Mouse (Mus musculus) stomach, embryonic 15.5 days (tissue): ENCODE measurements around the gene Vps25. TPM values are rescaled to one million over a fixed set of nuclear protein-coding genes. Genes with fewer than 3 reads are reported as not detected.
A peak's percentile ranks its signal among the peaks of the same experiment; 100 is the strongest.

Experiments
- ATAC-seq: fragments of 200-750 bp; cut with Nextera tagmentation; 2 replicates; pipeline ENCODE4 v1.8.0; 2017; ENCODE audit warnings: low read depth, moderate number of reproducible peaks, moderate TSS enrichment; ENCODE audit not compliant: insufficient read depth, low FRiP score
- H3K27ac ChIP-seq: fragments of 300-500 bp; sonication (generic); 2 replicates; pipeline ENCODE4 v1.5.1; 2015; ENCODE audit warnings: mild to moderate bottlenecking, inconsistent platforms
- H3K27me3 ChIP-seq: fragments of 300-500 bp; sonication (generic); replicated peaks from 2 replicates; pipeline ENCODE4 v1.6.1; 2015; ENCODE audit warnings: inconsistent platforms
- H3K36me3 ChIP-seq: fragments of 300-500 bp; sonication (generic); 2 replicates; pipeline ENCODE4 v1.6.1; 2015; ENCODE audit warnings: inconsistent platforms
- H3K4me1 ChIP-seq: fragments of 300-500 bp; sonication (generic); 2 replicates; pipeline ENCODE4 v1.6.1; 2015; ENCODE audit warnings: inconsistent platforms
- H3K4me2 ChIP-seq: fragments of 300-500 bp; sonication (generic); 2 replicates; pipeline ENCODE4 v1.6.1; 2015; ENCODE audit warnings: mild to moderate bottlenecking, inconsistent platforms
- H3K4me3 ChIP-seq: fragments of 300-500 bp; sonication (generic); replicated peaks from 2 replicates; pipeline ENCODE4 v1.5.1; 2015; ENCODE audit warnings: inconsistent platforms
- H3K9ac ChIP-seq: fragments of 300-500 bp; sonication (generic); 2 replicates; pipeline ENCODE4 v1.6.1; 2015; ENCODE audit warnings: inconsistent platforms
- H3K9me3 ChIP-seq: fragments of 300-500 bp; sonication (generic); 2 replicates; pipeline ENCODE4 v1.6.1; 2016; ENCODE audit warnings: inconsistent platforms
- WGBS: fragments of 180-500 bp; shearing (Covaris S2); methylation state at CpG from one replicate; pipeline ENCODE4 v1.1.7; 2015; 5-methylcytosine and 5-hydroxymethylcytosine counted together
- polyA plus RNA-seq: library from polyadenylated mRNA; unstranded; fragments of >200 nt; fragmentation: Nextera tagmentation; extraction: Ambion mirVana; gene quantifications from 2 replicates; pipeline ENCODE4 v1.2.1, GENCODE M21; 2015

Vps25 gene
- polyA plus RNA-seq, 1 experiment from 2014 or later, result 131 TPM

DNA sequence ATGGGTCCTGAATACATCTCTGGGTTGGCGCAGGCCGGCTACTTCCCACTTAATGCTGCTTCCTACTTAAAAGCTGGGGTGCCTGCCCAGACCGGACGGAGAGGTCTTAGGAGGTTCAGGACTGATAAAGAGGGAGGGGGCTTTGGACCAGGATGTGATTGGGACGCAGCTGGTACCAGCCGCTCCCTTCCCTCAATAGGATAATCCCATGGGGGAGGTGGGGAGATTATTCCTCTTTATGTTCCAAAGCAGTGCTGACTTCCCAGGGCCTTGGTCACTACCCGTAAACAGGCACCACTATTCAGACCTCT lies 6.8 kb upstream of the Vps25 start:
- Histone ChIP-seq H3K36me3 (no peaks in the 10 kb centered on the region), H3K27me3 (no peaks in the 10 kb centered on the region), H3K9me3 (no peaks in the 10 kb centered on the region), H3K4me1 (peaks cover 11% of the 10 kb centered on the region; the same call in 1 of the 2 replicates), H3K4me3 (peak overlapping the region; percentile 66), H3K27ac (peak overlapping the region; percentile 91), H3K4me2 (peak overlapping the region; percentile 94), H3K9ac (peak overlapping the region; percentile 63; the same call in 1 of the 2 replicates)
- ATAC-seq, result 0 out of 2 replicates have a peak, but pooled peaks have one; percentile 12
- WGBS, result 10% methylated on average over 7 of the region's 7 CpGs

DNA sequence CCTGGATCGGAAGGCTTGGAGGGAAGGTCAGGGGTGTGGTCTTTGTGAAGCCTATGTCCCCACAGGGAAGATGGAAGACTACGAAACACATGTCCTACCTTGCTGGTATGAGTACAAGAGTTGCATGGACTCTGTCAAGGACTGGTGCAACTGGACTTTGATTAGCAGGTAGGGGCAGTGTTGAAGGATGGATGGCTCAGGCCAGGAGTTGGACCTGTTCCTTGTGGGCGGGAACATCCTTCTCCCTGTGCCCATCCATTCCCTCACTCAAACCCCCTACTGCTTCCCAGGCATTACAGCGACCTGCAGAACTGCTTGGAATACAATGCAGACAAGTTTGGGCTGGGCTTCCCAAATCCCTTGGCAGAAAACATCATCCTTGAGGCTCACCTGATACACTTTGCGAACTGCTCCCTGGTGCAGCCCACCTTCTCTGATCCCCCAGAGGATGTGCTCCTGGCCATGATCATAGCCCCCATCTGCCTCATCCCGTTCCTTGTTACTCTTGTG lies 5.9 kb upstream of the Vps25 start:
- H3K27me3 ChIP-seq, result no peaks in the 10 kb centered on the region
- ATAC-seq, result no peak
- H3K36me3 ChIP-seq, result no peaks in the 10 kb centered on the region
- no peaks in the 10 kb centered on the region for H3K9me3 ChIP-seq
- 81% methylated on average over 6 of the region's 6 CpGs for WGBS
- H3K4me3 ChIP-seq, result peak overlapping the region; percentile 66
- H3K27ac ChIP-seq, result no peak overlapping the region
- H3K4me2 ChIP-seq, result peak overlapping the region; percentile 94
- H3K4me1 ChIP-seq, result peaks cover 13% of the 10 kb centered on the region; the same call in 1 of the 2 replicates
- H3K9ac ChIP-seq, result no peak overlapping the region

DNA sequence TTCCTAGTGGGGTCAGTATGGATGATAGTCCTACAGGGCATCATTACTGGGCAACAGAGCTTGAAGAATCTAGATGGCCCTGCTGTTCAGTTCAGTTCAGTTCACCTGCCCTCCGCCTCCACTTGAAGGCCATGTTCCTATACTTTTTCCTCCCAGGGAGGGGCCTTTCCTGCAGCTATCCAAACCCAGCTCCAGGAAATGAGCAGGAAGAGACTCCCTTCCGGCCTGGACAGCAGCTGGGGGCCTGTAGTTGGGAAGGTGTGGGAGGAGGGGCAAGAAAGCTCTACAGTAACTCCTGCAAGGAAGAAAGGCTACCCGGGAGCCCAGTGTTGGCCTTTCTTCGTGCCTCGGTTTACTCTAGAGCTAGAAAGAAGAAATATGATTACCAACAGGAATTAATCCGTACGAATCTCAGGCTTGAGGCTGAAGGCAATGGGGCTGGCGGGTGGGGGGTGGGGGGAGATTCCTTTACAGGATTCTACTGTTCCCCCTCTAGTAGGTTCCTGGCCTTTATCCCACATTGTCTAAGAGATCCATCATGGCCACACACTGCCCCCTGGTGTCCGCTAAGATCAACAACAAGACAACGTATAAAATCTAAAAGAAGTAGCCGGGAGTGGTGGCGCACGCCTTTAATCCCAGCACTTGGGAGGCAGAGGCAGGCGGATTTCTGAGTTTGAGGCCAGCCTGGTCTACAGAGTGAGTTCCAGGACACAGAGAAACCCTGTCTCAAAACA lies 5.1 kb upstream of the Vps25 start:
- no peak overlapping the region for H3K9ac ChIP-seq
- H3K27me3 ChIP-seq, result no peaks in the 10 kb centered on the region
- no peak for ATAC-seq
- H3K36me3 ChIP-seq, result no peaks in the 10 kb centered on the region
- peak overlapping the region; percentile 94 for H3K4me2 ChIP-seq
- peak overlapping the region; percentile 48; the same call in 1 of the 2 replicates for H3K27ac ChIP-seq
- H3K4me3 ChIP-seq, result no peak overlapping the region; the same call in 1 of the 2 replicates
- peaks cover 17% of the 10 kb centered on the region; the same call in 1 of the 2 replicates for H3K4me1 ChIP-seq
- H3K9me3 ChIP-seq, result no peaks in the 10 kb centered on the region
- 27% methylated on average over 14 of the region's 14 CpGs for WGBS

DNA sequence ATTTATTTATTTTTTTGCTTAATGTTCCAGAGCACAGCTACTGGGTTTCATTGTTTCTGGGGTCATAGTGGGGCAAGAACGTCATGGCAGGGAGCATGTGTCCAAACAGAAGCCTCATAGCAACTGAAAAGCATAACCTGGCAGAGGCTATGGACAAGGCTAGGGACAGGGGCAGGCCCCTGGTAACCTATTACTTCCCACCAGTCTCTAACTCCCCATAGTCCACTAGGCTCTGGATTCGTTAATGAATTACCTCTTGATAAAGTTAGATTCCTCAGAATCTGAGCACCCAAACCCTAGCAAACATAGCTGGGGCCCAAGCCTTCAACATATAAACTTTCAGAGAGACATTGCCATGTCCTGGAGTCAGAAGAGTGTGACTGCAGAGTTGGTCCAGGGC lies 2.5 kb upstream of the Vps25 start:
- Histone ChIP-seq H3K9ac (no peak overlapping the region), H3K4me3 (no peak overlapping the region), H3K27ac (no peak overlapping the region), H3K36me3 (0 out of 2 replicates have a peak, but pooled peaks cover 1% of the 10 kb centered on the region), H3K9me3 (no peaks in the 10 kb centered on the region), H3K27me3 (no peaks in the 10 kb centered on the region), H3K4me1 (peaks cover 25% of the 10 kb centered on the region), H3K4me2 (no peak overlapping the region)
- 59% methylated on average over 2 of the region's 2 CpGs for WGBS
- no peak for ATAC-seq

DNA sequence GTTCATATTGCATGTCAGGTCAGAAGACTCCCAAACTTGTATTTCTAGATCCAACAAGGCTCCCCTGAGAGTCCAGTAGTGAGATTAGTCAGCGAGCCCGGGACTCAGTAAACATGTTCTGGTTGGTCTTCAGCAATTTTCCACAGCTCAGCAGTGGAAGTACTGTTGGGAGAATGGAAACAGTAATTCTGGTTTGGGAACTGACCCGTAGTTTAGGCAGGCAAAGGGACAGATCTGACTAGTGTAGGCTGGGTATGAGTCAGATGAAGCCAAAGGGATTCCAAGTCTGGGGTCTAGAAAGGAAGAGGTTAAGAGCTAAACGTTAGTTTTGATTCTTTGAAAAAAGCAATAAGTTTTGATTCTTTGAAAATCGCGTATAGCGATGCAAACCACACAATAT lies 566 bp upstream of the Vps25 start:
- no peak for ATAC-seq
- H3K9me3 ChIP-seq, result no peaks in the 10 kb centered on the region
- peaks cover 17% of the 10 kb centered on the region for H3K4me1 ChIP-seq
- peak overlapping the region; percentile 92 for H3K4me2 ChIP-seq
- H3K4me3 ChIP-seq, result peak overlapping the region; percentile 87
- 4% methylated on average over 7 of the region's 7 CpGs for WGBS
- H3K36me3 ChIP-seq, result peaks cover 7% of the 10 kb centered on the region; the same call in 1 of the 2 replicates
- no peaks in the 10 kb centered on the region for H3K27me3 ChIP-seq
- peak overlapping the region; percentile 88; the same call in 1 of the 2 replicates for H3K9ac ChIP-seq
- H3K27ac ChIP-seq, result peak overlapping the region; percentile 93

DNA sequence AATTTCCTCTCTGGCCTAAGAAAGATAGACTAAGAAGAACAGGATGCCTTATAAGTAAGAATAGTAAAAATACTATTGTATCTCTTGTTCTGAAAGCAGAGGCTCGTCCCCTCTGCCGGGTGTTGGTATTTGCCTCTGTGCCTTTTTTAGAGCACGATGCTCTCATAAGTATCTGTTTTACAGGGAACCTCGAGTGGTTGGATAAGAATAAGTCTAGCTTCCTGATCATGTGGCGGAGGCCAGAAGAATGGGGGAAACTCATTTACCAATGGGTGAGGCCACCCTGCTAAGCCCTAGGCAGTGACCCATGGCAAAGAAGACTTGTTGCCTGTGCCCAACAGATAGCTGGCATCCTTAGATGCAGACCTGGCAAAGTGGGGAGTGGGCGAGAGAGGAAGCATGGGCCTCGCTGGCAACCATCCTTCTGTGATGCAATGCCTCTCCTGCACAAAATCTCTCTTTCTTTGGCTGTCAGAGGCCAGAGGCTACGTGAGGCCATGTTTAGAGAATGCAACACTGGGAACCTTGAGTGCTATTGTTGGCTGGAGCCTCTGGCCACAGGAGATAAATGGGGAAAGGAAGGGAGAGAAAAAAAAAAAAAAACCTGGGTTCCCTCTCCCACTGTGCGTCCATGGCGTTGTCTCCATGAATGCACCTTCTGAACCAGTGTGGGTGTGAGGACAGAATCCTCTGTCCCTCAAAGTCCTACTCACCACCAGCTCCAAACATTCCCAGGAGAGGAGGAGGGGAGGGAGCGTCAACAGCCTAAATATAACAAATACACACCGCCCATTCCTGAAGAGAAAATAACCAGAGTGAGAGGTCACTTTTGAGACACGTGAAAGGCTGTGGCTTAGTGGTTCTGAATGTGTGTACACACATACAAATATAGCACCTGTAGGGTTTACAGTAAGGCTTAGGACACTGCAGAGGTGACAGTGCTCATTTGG lies 2.6 kb downstream of the Vps25 start:
- no peak overlapping the region for H3K4me3 ChIP-seq
- peaks cover 38% of the 10 kb centered on the region for H3K4me1 ChIP-seq
- ATAC-seq, result no peak
- H3K27ac ChIP-seq, result no peak overlapping the region
- peaks cover 15% of the 10 kb centered on the region for H3K36me3 ChIP-seq
- 86% methylated on average over 13 of the region's 13 CpGs for WGBS
- no peaks in the 10 kb centered on the region for H3K27me3 ChIP-seq
- no peaks in the 10 kb centered on the region for H3K9me3 ChIP-seq
- no peak overlapping the region for H3K4me2 ChIP-seq
- no peak overlapping the region for H3K9ac ChIP-seq

DNA sequence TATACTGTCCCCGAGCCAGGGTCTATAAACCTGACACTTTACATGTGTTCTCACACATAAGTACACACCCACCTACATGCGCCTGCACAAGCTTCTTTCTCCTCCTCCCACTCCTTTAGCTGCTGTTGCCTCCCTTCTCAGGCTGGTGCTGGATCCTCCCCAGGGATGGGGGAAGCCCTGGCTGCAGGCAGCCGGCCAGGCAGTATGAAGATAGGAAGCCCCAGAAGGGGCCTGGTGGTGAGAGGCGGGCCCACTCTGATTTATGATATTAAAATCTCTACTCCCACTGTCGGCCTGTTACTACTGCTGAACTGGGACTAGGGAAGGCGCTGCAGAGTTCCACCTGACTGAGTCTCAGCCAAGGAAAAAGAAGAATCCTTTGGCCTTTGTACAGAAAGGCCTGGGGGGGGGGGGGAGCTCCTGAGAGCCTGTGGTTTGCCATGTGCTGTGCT lies 5.8 kb downstream of the Vps25 start:
- WGBS, result 11% methylated on average over 6 of the region's 6 CpGs
- Histone ChIP-seq H3K9ac (no peak overlapping the region), H3K27ac (peak overlapping the region; percentile 92), H3K27me3 (peaks cover 18% of the 10 kb centered on the region), H3K4me3 (peak overlapping the region; percentile 61), H3K36me3 (peaks cover 15% of the 10 kb centered on the region), H3K4me2 (peak overlapping the region; percentile 94), H3K4me1 (peaks cover 52% of the 10 kb centered on the region), H3K9me3 (no peaks in the 10 kb centered on the region)
- ATAC-seq, result peak; percentile 33

DNA sequence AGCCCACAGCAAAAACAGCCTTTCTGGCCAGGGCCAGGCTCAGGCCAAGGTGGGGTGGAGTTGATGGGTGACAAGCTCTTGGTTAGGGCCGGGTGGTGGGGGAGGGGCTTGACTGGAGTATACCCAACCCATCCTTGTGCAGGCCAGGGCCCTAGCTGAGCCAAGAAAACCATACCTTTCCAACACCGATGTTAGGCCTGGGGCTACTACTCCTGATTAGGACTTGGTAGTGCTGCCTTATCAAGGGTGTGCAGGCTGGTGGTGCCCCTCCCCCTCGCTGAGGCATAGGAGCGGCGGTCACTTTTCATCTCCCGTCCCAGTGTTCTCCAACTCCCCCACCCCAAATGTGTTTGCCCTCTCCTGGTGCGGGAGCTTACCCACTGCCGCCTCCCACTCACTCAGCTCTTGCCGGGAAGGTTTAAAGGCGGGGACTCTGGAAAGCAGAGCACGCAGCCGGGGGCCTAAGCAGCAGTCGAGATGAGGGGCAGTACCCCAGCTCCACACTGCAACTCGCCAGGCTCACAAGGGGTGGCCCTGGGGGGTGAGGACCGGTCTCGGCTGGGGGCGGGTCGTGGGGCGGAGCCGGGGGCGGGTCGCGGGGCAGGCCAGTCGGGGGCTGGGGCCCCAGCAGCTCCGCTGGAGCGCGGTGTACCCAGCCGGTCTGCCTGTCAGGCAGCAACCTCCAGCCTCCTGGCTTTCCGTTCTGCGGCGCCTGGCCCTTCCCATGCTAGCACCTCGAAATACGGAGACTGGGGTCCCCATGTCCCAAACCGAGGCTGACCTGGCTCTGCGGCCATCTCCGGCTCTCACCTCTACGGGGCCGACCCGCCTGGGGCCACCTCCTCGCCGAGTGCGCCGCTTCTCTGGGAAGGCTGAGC lies 6.7 kb downstream of the Vps25 start, which contains the start of gene Wnk4:
Gene Wnk4 (plus strand): TSS at position 620 of the 878 bp plus-strand sequence.
- Histone ChIP-seq H3K27me3 (peaks cover 24% of the 10 kb centered on the region), H3K36me3 (peaks cover 15% of the 10 kb centered on the region), H3K4me3 (peak within 1 kb of the TSS; percentile 61), H3K9me3 (no peaks in the 10 kb centered on the region), H3K4me2 (peak within 1 kb of the TSS; percentile 94), H3K4me1 (peaks cover 52% of the 10 kb centered on the region), H3K27ac (peak within 1 kb of the TSS; percentile 92), H3K9ac (peak within 1 kb of the TSS; percentile 82)
- WGBS, result 1% methylated on average over 43 of the region's 43 CpGs
- peak; percentile 85 for ATAC-seq

DNA sequence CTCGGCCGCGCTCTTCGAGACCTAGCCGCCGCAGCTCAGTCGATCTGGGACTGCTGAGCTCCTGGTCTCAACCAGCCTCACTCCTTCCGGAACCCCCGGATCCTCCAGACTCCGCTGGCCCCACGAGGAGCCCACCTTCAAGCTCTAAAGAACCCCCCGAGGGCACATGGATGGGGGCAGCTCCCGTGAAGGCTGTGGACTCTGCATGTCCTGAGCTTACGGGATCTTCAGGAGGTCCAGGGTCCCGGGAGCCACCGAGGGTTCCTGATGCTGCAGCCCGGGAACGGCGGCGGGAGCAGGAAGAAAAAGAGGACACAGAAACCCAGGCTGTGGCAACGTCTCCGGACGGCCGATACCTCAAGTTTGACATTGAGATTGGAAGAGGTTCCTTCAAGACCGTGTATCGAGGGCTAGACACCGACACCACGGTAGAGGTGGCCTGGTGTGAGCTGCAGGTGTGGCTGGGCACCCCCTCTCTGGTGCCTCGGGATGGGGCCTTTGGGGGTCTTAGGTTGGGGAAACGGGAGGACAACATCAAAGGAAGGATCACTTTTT lies 7.4 kb downstream of the Vps25 start:
- peak overlapping the region; percentile 82 for H3K9ac ChIP-seq
- peak overlapping the region; percentile 92 for H3K27ac ChIP-seq
- H3K4me1 ChIP-seq, result peaks cover 54% of the 10 kb centered on the region
- peak overlapping the region; percentile 94 for H3K4me2 ChIP-seq
- H3K36me3 ChIP-seq, result peaks cover 15% of the 10 kb centered on the region
- H3K27me3 ChIP-seq, result peaks cover 26% of the 10 kb centered on the region
- ATAC-seq, result no peak
- WGBS, result under 1% methylated on average over 30 of the region's 30 CpGs
- peak overlapping the region; percentile 61 for H3K4me3 ChIP-seq
- H3K9me3 ChIP-seq, result no peaks in the 10 kb centered on the region

DNA sequence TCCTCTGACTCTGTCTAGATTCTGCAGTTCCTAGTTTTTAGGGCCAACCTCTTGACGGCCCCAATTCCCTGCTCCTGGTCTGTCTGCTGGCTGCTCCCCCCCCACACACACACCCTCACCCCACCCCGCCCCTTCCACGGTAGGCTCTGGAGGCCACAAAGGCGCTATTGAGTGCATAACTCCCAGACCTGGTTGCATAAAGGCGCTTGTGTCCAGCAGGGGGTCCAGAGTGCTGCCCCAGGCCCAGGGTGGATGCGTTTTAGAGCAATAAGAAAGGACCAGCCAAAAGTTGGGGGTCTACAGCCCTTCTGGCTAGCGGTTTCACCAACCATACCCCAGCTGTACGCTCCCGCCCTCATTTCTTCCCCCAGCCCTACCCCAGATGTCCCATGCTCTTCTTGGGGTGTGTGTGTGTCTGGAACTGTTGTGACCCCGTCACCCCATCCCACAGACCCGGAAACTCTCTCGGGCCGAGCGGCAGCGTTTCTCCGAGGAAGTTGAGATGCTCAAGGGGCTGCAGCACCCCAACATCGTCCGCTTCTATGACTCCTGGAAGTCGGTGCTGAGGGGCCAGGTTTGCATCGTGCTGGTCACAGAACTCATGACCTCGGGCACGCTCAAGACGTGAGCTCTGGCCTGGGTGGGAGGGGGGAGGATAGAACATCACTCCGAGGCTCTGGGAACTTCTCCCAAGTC lies 8.9 kb downstream of the Vps25 start:
- WGBS, result 10% methylated on average over 24 of the region's 24 CpGs
- H3K36me3 ChIP-seq, result peaks cover 8% of the 10 kb centered on the region; the same call in 1 of the 2 replicates
- peak overlapping the region; percentile 61 for H3K4me3 ChIP-seq
- ATAC-seq, result no peak
- no peaks in the 10 kb centered on the region for H3K9me3 ChIP-seq
- peaks cover 54% of the 10 kb centered on the region for H3K4me1 ChIP-seq
- peaks cover 26% of the 10 kb centered on the region for H3K27me3 ChIP-seq
- peak overlapping the region; percentile 94 for H3K4me2 ChIP-seq
- H3K27ac ChIP-seq, result no peak overlapping the region
- 0 out of 2 replicates have a peak overlapping the region, but pooled peaks have one; percentile 19 for H3K9ac ChIP-seq
